Mouse (Mus musculus) adrenal gland, adult 8-10 months (tissue): ENCODE results near the gene Tmem190. TPM values are rescaled to one million over a fixed set of nuclear protein-coding genes. Genes with fewer than 3 reads are reported as not detected.
A peak's percentile ranks its signal among the peaks of the same experiment; 100 is the strongest.
"Not testable (repeated sequence)": the region's sequence is repeated elsewhere in the genome, so short reads cannot be mapped to it uniquely, and the experiment has no call there.

Source experiments
- DNase-seq: peaks from one replicate; pipeline ENCODE4 v3.0.0; 2022
- total RNA-seq, 4 experiments: library from RNA; stranded (reverse); gene quantifications; 2 replicates each; pipeline ENCODE4 v1.2.4; 2022

Tmem190 gene
- total RNA-seq, 4 experiments from 2014 or later = not detected

GRCm38 (mm10) chr7:4776861-4777830 is 5.6 kb upstream of the Tmem190 start:
- no peak for DNase-seq

- no peak for DNase-seq
These were observed 4.7 kb upstream of the Tmem190 start for GRCm38 (mm10) chr7:4777851-4778637.

- no peak for DNase-seq
These were observed 2.8 kb upstream of the Tmem190 start for GRCm38 (mm10) chr7:4779921-4780320.

- no peak for DNase-seq
These were observed 607 bp upstream of the Tmem190 start for GRCm38 (mm10) chr7:4782130-4782529.

GRCm38 (mm10) chr7:4783667-4784268 is 1.0 kb downstream of the Tmem190 start:
- no peak for DNase-seq

- peak; percentile 50 for DNase-seq
These were observed 6.0 kb downstream of the Tmem190 start for GRCm38 (mm10) chr7:4788499-4789435.

GRCm38 (mm10) chr7:4789436-4789935 is 6.7 kb downstream of the Tmem190 start, which contains the start of gene Tmem238:
TSS of gene Tmem238 (minus strand) at chr7:4789656.
- DNase-seq = peak; percentile 27

- DNase-seq = peak; percentile 95
These were observed 9.8 kb downstream of the Tmem190 start, which contains the start of gene Rpl28 for GRCm38 (mm10) chr7:4792278-4793212. TSS of gene Rpl28 (plus strand) at chr7:4792874.

- not testable (repeated sequence) for DNase-seq
These were observed 10.5 kb downstream of the Tmem190 start for GRCm38 (mm10) chr7:4793248-4793647.

- DNase-seq = no peak
These were observed 10.9 kb downstream of the Tmem190 start for GRCm38 (mm10) chr7:4793674-4794073.

GRCm38 (mm10) chr7:4794631-4795168 is 12.0 kb downstream of the Tmem190 start:
- DNase-seq = no peak

- DNase-seq = no peak
These were observed 13.2 kb downstream of the Tmem190 start for GRCm38 (mm10) chr7:4795767-4796433.

GRCm38 (mm10) chr7:4802247-4802646 is 19.5 kb downstream of the Tmem190 start:
- no peak for DNase-seq

GRCm38 (mm10) chr7:4806716-4807115 is 24.0 kb downstream of the Tmem190 start:
- DNase-seq = no peak

GRCm38 (mm10) chr7:4811131-4811530 is 28.4 kb downstream of the Tmem190 start:
- DNase-seq = not testable (repeated sequence)

GRCm38 (mm10) chr7:4811842-4812302 is 29.1 kb downstream of the Tmem190 start:
- DNase-seq = peak; percentile 31

GRCm38 (mm10) chr7:4812303-4813104 is 29.8 kb downstream of the Tmem190 start, which contains the start of gene Ube2s:
TSS of gene Ube2s (minus strand) at chr7:4812590.
- DNase-seq = peak; percentile 99
